Mouse (Mus musculus) MEL (cell line): ENCODE measurements around the gene Il12rb1. TPM values are rescaled to one million over a fixed set of nuclear protein-coding genes. Genes with fewer than 3 reads are reported as not detected.

ENCODE experiments used
- DNase-seq: peaks from one replicate; pipeline ENCODE4 v3.0.0; 2011; ENCODE audit warnings: low read depth, low spot score
- H3K27ac ChIP-seq: 2 replicates; pipeline ENCODE4 v1.5.1; 2012; ENCODE audit warnings: low read depth, mild to moderate bottlenecking, control low read depth, low read length, moderate library complexity; ENCODE audit not compliant: control insufficient read depth
- H3K27me3 ChIP-seq, 2 experiments: fragments of 150-350 bp in 1 of 2; sonication (generic) in 1 of 2; 2 replicates each; pipeline ENCODE4 v1.6.1; 2012; ENCODE audit warnings: low read length in 2 of 2, mild to moderate bottlenecking in 2 of 2, improper control_type of control experiment in 1 of 2, moderate library complexity in 1 of 2; ENCODE audit not compliant: insufficient read depth in 2 of 2, control insufficient read depth in 1 of 2
- H3K36me3 ChIP-seq, 2 experiments: 2 replicates each; pipeline ENCODE4 v1.6.1; 2012 to 2014; ENCODE audit warnings: low read length in 2 of 2, improper control_type of control experiment in 1 of 2, inconsistent platforms in 1 of 2, mild to moderate bottlenecking in 1 of 2; ENCODE audit not compliant: insufficient read depth in 2 of 2, control insufficient read depth in 1 of 2
- H3K4me1 ChIP-seq, 2 experiments: fragments of 150-350 bp in 1 of 2; sonication (generic) in 1 of 2; 2 replicates each; pipeline ENCODE4 v1.6.1; 2012; ENCODE audit warnings: low read length in 2 of 2, improper control_type of control experiment in 1 of 2, mild to moderate bottlenecking in 1 of 2; ENCODE audit not compliant: insufficient read depth in 2 of 2, control insufficient read depth in 1 of 2
- H3K4me3 ChIP-seq, 2 experiments: fragments of 150-350 bp in 1 of 2; sonication (generic) in 1 of 2; 2 replicates each; pipeline ENCODE4 v1.5.1; 2012; ENCODE audit warnings: low read depth in 2 of 2, low read length in 2 of 2, mild to moderate bottlenecking in 2 of 2, moderate library complexity in 2 of 2, control low read depth in 1 of 2, improper control_type of control experiment in 1 of 2; ENCODE audit not compliant: control insufficient read depth in 1 of 2, insufficient read depth in 1 of 2
- H3K79me2 ChIP-seq: 2 replicates; pipeline ENCODE4 v1.6.1; 2012; ENCODE audit warnings: mild to moderate bottlenecking, low read length, moderate library complexity; ENCODE audit not compliant: control insufficient read depth, poor library complexity, insufficient read depth
- H3K9ac ChIP-seq: 2 replicates; pipeline ENCODE4 v1.6.1; 2012; ENCODE audit warnings: low read depth, mild to moderate bottlenecking, control low read depth, low read length, moderate library complexity; ENCODE audit not compliant: control insufficient read depth, poor library complexity, severe bottlenecking
- H3K9me3 ChIP-seq: fragments of 150-350 bp; sonication (generic); replicated peaks from 2 replicates; pipeline ENCODE4 v1.6.1; 2012; ENCODE audit warnings: mild to moderate bottlenecking, low read length, improper control_type of control experiment, moderate library complexity; ENCODE audit not compliant: insufficient read depth
- ETS1 ChIP-seq: IDR thresholded peaks from 2 replicates; pipeline ENCODE4 v1.6.1; 2012; ENCODE audit warnings: low read depth, mild to moderate bottlenecking, inconsistent platforms, low read length, improper control_type of control experiment, moderate library complexity
- JUND ChIP-seq: IDR thresholded peaks from 2 replicates; pipeline ENCODE4 v1.6.1; 2011; ENCODE audit warnings: low read depth, mild to moderate bottlenecking, improper control_type of control experiment, low read length
- MAX ChIP-seq: IDR thresholded peaks from 2 replicates; pipeline ENCODE4 v1.6.1; 2011; ENCODE audit warnings: low read length, improper control_type of control experiment
- MYB ChIP-seq: IDR thresholded peaks from 2 replicates; pipeline ENCODE4 v1.6.1; 2011; ENCODE audit warnings: mild to moderate bottlenecking, low read depth, low read length, improper control_type of control experiment
- MYC ChIP-seq: IDR thresholded peaks from 2 replicates; pipeline ENCODE4 v1.6.1; 2011; ENCODE audit warnings: low read depth, mild to moderate bottlenecking, low read length, improper control_type of control experiment, moderate library complexity
- NELFE ChIP-seq: IDR thresholded peaks from 2 replicates; pipeline ENCODE4 v1.6.1; 2011; ENCODE audit warnings: low read depth, low read length, improper control_type of control experiment
- POLR2AphosphoS2 ChIP-seq: IDR thresholded peaks from 2 replicates; pipeline ENCODE4 v1.6.1; 2011; ENCODE audit warnings: low read length, improper control_type of control experiment
- RAD21 ChIP-seq: IDR thresholded peaks from 2 replicates; pipeline ENCODE4 v1.6.1; 2011; ENCODE audit warnings: mild to moderate bottlenecking, low read depth, low read length, improper control_type of control experiment
- RCOR1 ChIP-seq: IDR thresholded peaks from 2 replicates; pipeline ENCODE4 v1.6.1; 2012; ENCODE audit warnings: low read depth, mild to moderate bottlenecking, inconsistent platforms, low read length, improper control_type of control experiment
- TAL1 ChIP-seq: IDR thresholded peaks from 2 replicates; pipeline ENCODE4 v1.6.1; 2012; ENCODE audit warnings: mild to moderate bottlenecking, inconsistent platforms, low read length, moderate library complexity, mixed read lengths
- TBP ChIP-seq: IDR thresholded peaks from 2 replicates; pipeline ENCODE4 v1.8.0; 2011; ENCODE audit warnings: low read depth, low read length, improper control_type of control experiment
- USF1 ChIP-seq: IDR thresholded peaks from 2 replicates; pipeline ENCODE4 v1.6.1; 2014; ENCODE audit warnings: low read depth, mild to moderate bottlenecking, inconsistent platforms, low read length, improper control_type of control experiment, moderate library complexity
- ZKSCAN1 ChIP-seq: IDR thresholded peaks from 2 replicates; pipeline ENCODE4 v1.6.1; 2012; ENCODE audit warnings: low read depth, mild to moderate bottlenecking, inconsistent platforms, low read length, improper control_type of control experiment, moderate library complexity
- ZMIZ1 ChIP-seq: IDR thresholded peaks from 2 replicates; pipeline ENCODE4 v1.6.1; 2012; ENCODE audit warnings: low read depth, mild to moderate bottlenecking, inconsistent platforms, low read length, improper control_type of control experiment, moderate library complexity
- polyA plus RNA-seq, 2 experiments: library from polyadenylated mRNA; stranded (reverse) in 1 of 2; unstranded in 1 of 2; fragments of >175 nt in 1 of 2; fragments of >200 nt in 1 of 2; gene quantifications; 2 replicates each; pipeline versions ENCODE4 v1.2.1 to v1.2.4; 2012; ENCODE audit warnings: low replicate concordance in 2 of 2, low read depth in 1 of 2; ENCODE audit not compliant: insufficient read length in 2 of 2, insufficient read depth in 1 of 2, missing spikeins in 1 of 2
- total RNA-seq: library from RNA; depleted of rRNA; stranded (reverse); fragments of 300-350 nt; gene quantifications from 2 replicates; pipeline ENCODE4 v1.2.3, GENCODE M21; 2012

The Il12rb1 gene
- total and polyA plus RNA-seq, 3 experiments: 1.2 to 2.2 TPM; not detected in 1

DNA sequence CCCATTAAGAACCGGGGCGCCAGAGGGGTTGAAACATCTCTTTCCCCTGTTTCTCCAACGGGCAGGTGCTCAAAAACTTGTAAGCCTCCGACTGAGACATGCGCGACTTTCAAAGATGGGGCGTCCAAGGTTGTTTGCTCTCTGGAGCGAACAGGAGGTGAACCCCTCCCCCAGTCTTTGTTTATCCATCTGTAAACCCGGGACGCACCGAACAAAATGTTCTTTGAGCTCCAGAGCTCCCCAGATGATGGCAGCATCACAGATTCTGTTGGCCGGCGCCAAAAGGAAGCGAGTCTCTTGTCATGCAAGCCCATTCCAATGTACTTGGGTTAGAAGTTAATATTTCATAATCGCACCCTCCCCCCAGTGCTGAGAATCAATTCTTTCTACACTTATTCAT is 10.0 kb upstream of the Il12rb1 start:
- H3K9ac ChIP-seq: no peak overlapping the region
- no peaks in the 10 kb centered on the region for H3K27me3 ChIP-seq
- H3K4me3 ChIP-seq: no peak overlapping the region
- peaks cover 0 to 3% of the 10 kb centered on the region in 2 experiments; a peak in 1 of 4 replicates for H3K36me3 ChIP-seq
- no peak for DNase-seq
- no peak overlapping the region for H3K27ac ChIP-seq
- H3K4me1 ChIP-seq: peaks cover 0 to 6% of the 10 kb centered on the region in 2 experiments; a peak in 2 of 4 replicates
- H3K9me3 ChIP-seq: no peaks in the 10 kb centered on the region
- no peaks in the 10 kb centered on the region for H3K79me2 ChIP-seq
- no peak for TF ChIP-seq NELFE

DNA sequence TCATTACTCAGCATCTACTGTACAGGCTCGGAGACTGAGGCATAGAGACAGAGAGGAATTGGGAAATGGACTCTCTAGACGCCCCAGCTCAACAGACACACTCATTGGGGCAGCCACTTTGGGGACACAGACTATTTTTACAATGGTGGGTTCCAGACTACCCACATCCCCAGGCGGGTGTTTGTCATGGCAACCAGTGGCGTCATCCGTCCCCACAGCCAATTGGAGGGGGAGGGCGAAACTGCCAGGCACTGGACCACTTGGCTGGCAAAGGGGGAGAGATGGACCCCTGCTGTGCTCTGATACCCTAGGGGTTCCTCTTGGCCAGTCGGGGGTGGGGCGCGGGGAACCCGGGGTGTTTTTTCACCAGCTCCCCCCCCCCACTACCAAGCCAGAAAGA is 7.6 kb upstream of the Il12rb1 start:
- Histone ChIP-seq H3K9me3 (no peaks in the 10 kb centered on the region), H3K27me3 (no peaks in the 10 kb centered on the region), H3K4me3 (no peak overlapping the region), H3K27ac (no peak overlapping the region), H3K9ac (no peak overlapping the region), H3K79me2 (no peaks in the 10 kb centered on the region; the same call in 1 of the 2 replicates), H3K36me3 (peaks cover 0 to 6% of the 10 kb centered on the region in 2 experiments; a peak in 1 of 4 replicates), H3K4me1 (peaks cover 0 to 10% of the 10 kb centered on the region in 2 experiments; a peak in 3 of 4 replicates)
- no peak for TF ChIP-seq TBP
- DNase-seq: no peak

- H3K4me1 ChIP-seq: peaks cover 0 to 10% of the 10 kb centered on the region in 2 experiments; a peak in 3 of 4 replicates
- no peak for TF ChIP-seq RCOR1
- TF ChIP-seq MAX: no peak
- TF ChIP-seq POLR2AphosphoS2: no peak
- TF ChIP-seq MYC: no peak
- no peak for TF ChIP-seq TAL1
- no peak for TF ChIP-seq ETS1
- no peak for TF ChIP-seq JUND
- no peak for TF ChIP-seq RAD21
- no peak for TF ChIP-seq ZKSCAN1
- no peak for TF ChIP-seq ZMIZ1
- no peak for TF ChIP-seq MYB
- no peak for TF ChIP-seq USF1
- H3K79me2 ChIP-seq: no peaks in the 10 kb centered on the region; the same call in 1 of the 2 replicates
- H3K4me3 ChIP-seq: no peak overlapping the region
- H3K9me3 ChIP-seq: no peaks in the 10 kb centered on the region
- H3K27ac ChIP-seq: no peak overlapping the region
- peaks cover 0 to 6% of the 10 kb centered on the region in 2 experiments; a peak in 1 of 4 replicates for H3K36me3 ChIP-seq
- no peaks in the 10 kb centered on the region for H3K27me3 ChIP-seq
- no peak overlapping the region for H3K9ac ChIP-seq
- no peak for DNase-seq
These were observed 7.1 kb upstream of the Il12rb1 start for GRCm38 (mm10) chr8:70801156-70801555.
